Mouse (Mus musculus) forebrain, embryonic 14.5 days (tissue): ENCODE measurements at regions not wholly inside any gene's neighbourhood (a gene's known extent, or its start where the extent isn't known, plus 50 kb on each side); places are given as distances from the start of the nearest gene placed in this dataset.

Experiments
- ATAC-seq: fragments of 200-750 bp; cut with Nextera tagmentation; 2 replicates; pipeline ENCODE4 v1.8.0; 2017; ENCODE audit warnings: mild to moderate bottlenecking, moderate library complexity
- DNase-seq: peaks from one replicate; pipeline ENCODE4 v3.0.0-alpha.2; 2015; ENCODE audit warnings: low spot score
- H3K27ac ChIP-seq: fragments of 300-500 bp; sonication (generic); 2 replicates; pipeline ENCODE4 v1.5.1; 2014; ENCODE audit warnings: low read depth, mild to moderate bottlenecking, control low read depth, low read length, moderate library complexity
- H3K27me3 ChIP-seq: fragments of 300-500 bp; sonication (generic); replicated peaks from 2 replicates; pipeline ENCODE4 v1.6.1; 2014; ENCODE audit warnings: low read length, control low read depth, mixed read lengths; ENCODE audit not compliant: control insufficient read depth, insufficient read depth
- H3K36me3 ChIP-seq: fragments of 300-500 bp; sonication (generic); 2 replicates; pipeline ENCODE4 v1.6.1; 2014; ENCODE audit warnings: low read length, control low read depth; ENCODE audit not compliant: control insufficient read depth, insufficient read depth
- H3K4me1 ChIP-seq: fragments of 300-500 bp; sonication (generic); 2 replicates; pipeline ENCODE4 v1.6.1; 2014; ENCODE audit warnings: antibody characterized with exemption, low read length, control low read depth; ENCODE audit not compliant: control insufficient read depth, insufficient read depth
- H3K4me2 ChIP-seq: fragments of 300-500 bp; sonication (generic); 2 replicates; pipeline ENCODE4 v1.6.1; 2014; ENCODE audit warnings: mild to moderate bottlenecking, control low read depth, low read length
- H3K4me3 ChIP-seq: fragments of 300-500 bp; sonication (generic); 2 replicates; pipeline ENCODE4 v1.5.1; 2014; ENCODE audit warnings: low read depth, low read length, control low read depth
- H3K9ac ChIP-seq: fragments of 300-500 bp; sonication (generic); 2 replicates; pipeline ENCODE4 v1.6.1; 2014; ENCODE audit warnings: mild to moderate bottlenecking, low read length, control low read depth, moderate library complexity
- H3K9me3 ChIP-seq: fragments of 300-500 bp; sonication (generic); replicated peaks from 2 replicates; pipeline ENCODE4 v1.6.1; 2016; ENCODE audit warnings: low read length, control low read depth, mixed read lengths; ENCODE audit not compliant: control insufficient read depth
- WGBS: fragments of 180-500 bp; shearing (Covaris S2); extraction: QIAGEN DNeasy Blood & Tissue Kit; methylation state at CpG from one replicate; pipeline ENCODE4 v1.1.7; 2014; 5-methylcytosine and 5-hydroxymethylcytosine counted together

DNA sequence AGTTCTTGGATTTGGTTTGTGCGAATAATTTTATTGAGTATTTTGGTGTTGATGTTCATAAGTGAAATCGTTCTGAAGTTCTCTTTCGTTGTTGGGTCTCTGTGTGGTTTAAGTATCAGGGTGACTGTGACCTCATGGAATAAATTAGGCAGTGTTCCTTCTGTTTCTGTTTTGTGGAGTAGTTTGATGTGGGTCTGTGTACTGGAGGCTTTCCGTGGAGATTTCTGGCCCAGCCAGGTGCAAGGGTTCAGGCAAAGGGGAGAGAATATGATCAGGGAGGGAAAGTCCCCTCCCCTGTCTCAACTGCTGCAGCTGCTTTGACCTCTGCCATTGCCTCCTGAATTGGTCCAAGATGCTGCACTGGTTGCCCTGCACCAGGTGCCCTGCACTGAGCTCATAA is 775.7 kb downstream of the Otol1 start:
- 93% methylated on average over 4 of the region's 4 CpGs for WGBS
- DNase-seq (no peak), ATAC-seq (no peak)
- H3K9ac ChIP-seq: no peak overlapping the region
- H3K4me1 ChIP-seq: no peaks in the 10 kb centered on the region
- H3K4me2 ChIP-seq: no peak overlapping the region
- no peak overlapping the region for H3K27ac ChIP-seq
- H3K9me3 ChIP-seq: no peaks in the 10 kb centered on the region
- H3K27me3 ChIP-seq: no peaks in the 10 kb centered on the region
- no peak overlapping the region for H3K4me3 ChIP-seq
- no peaks in the 10 kb centered on the region for H3K36me3 ChIP-seq

GRCm38 (mm10) chr3:70802230-70802629 is 794.8 kb downstream of the Otol1 start:
- H3K9ac ChIP-seq: no peak overlapping the region
- no peaks in the 10 kb centered on the region for H3K4me1 ChIP-seq
- H3K36me3 ChIP-seq: no peaks in the 10 kb centered on the region
- DNase-seq: peak; percentile 77
- no peak overlapping the region for H3K27ac ChIP-seq
- H3K9me3 ChIP-seq: no peaks in the 10 kb centered on the region
- no peaks in the 10 kb centered on the region for H3K27me3 ChIP-seq
- H3K4me3 ChIP-seq: no peak overlapping the region
- WGBS: 68% methylated on average over 4 of the region's 4 CpGs
- H3K4me2 ChIP-seq: no peak overlapping the region
- ATAC-seq: peak; percentile 93

GRCm38 (mm10) chr3:70803411-70803810 is 796.0 kb downstream of the Otol1 start:
- H3K9ac ChIP-seq: no peak overlapping the region
- H3K4me2 ChIP-seq: no peak overlapping the region
- ATAC-seq (no peak), DNase-seq (no peak)
- no peaks in the 10 kb centered on the region for H3K4me1 ChIP-seq
- H3K9me3 ChIP-seq: no peaks in the 10 kb centered on the region
- WGBS: 72% methylated on average over 4 of the region's 4 CpGs
- no peaks in the 10 kb centered on the region for H3K36me3 ChIP-seq
- no peaks in the 10 kb centered on the region for H3K27me3 ChIP-seq
- no peak overlapping the region for H3K27ac ChIP-seq
- H3K4me3 ChIP-seq: no peak overlapping the region

DNA sequence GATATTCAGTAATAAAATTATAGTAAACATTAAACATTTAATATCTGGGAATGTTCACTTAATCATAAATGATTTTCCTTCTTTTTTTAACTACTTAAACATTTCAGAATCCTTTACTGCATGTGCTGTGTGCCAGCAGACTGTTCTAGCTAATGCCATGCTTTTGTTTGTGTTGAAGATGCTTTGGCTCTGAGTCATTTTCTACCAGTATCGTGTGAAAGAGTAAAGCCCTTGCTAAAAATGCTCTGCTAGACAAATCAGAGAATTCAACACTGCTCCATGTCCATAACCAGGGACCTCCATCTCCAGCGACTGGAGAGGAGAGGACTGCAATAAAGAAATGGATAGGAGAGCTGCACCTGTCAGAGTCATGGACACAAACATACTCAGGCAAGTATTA is 796.5 kb downstream of the Otol1 start:
- ATAC-seq (no peak), DNase-seq (no peak)
- Histone ChIP-seq H3K27ac (no peak overlapping the region), H3K9me3 (no peaks in the 10 kb centered on the region), H3K36me3 (no peaks in the 10 kb centered on the region), H3K4me1 (no peaks in the 10 kb centered on the region), H3K9ac (no peak overlapping the region), H3K27me3 (no peaks in the 10 kb centered on the region), H3K4me3 (no peak overlapping the region), H3K4me2 (no peak overlapping the region)
- 71% methylated on average over 2 of the region's 2 CpGs for WGBS

DNA sequence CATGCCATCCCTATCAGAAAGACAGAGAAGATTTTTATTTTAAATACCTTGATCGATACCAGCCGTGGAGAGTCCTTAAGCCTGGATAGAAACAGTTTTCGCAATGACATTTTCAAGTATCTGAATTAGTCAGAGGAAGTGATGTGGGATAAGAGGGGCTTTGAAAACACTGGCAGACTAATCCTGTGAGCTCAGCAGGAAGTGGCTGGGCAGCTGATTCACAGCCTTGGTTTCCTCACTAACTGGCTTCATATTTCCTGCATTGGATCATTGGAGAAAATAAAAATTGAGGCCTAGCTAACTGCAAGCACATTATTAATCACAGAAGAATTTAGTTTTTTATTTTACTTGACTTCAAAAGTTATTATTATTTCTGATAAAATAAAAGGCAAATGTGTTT is 799.8 kb downstream of the Otol1 start:
- Histone ChIP-seq H3K36me3 (no peaks in the 10 kb centered on the region), H3K27ac (no peak overlapping the region), H3K27me3 (no peaks in the 10 kb centered on the region), H3K4me3 (no peak overlapping the region), H3K9me3 (no peaks in the 10 kb centered on the region), H3K9ac (no peak overlapping the region), H3K4me2 (no peak overlapping the region), H3K4me1 (no peaks in the 10 kb centered on the region)
- DNase-seq (no peak), ATAC-seq (no peak)
- 66% methylated on average over 3 of the region's 3 CpGs for WGBS
